Mouse (Mus musculus): ENCODE results near the gene Crhr2.

GRCm38 (mm10) chr6:55173941-55174349 lies 41.1 kb upstream of the Crhr2 start:
- TF ChIP-seq GATA1 (IDR thresholded peaks at IDR 0.05; ENCODE audit: borderline replicate concordance, low read length), result no peak
- TF ChIP-seq FLI1 (IDR thresholded peaks at IDR 0.05; ENCODE audit: low read length), result no peak
